Mouse (Mus musculus) limb, embryonic 10.5 days (tissue): ENCODE measurements around the gene Atxn7l1. TPM values are rescaled to one million over a fixed set of nuclear protein-coding genes. Genes with fewer than 3 reads are reported as not detected.

Experiments
- DNase-seq: peaks from one replicate; pipeline ENCODE4 v3.0.0-alpha.2; 2017; ENCODE audit warnings: low spot score
- H3K27ac ChIP-seq: fragments of 300-500 bp; sonication (generic); 2 replicates; pipeline ENCODE4 v1.5.1; 2016; ENCODE audit warnings: mild to moderate bottlenecking
- H3K27me3 ChIP-seq: fragments of 300-500 bp; sonication (generic); 2 replicates; pipeline ENCODE4 v1.6.1; 2016; ENCODE audit warnings: low read depth, mild to moderate bottlenecking; ENCODE audit not compliant: poor library complexity, severe bottlenecking
- H3K36me3 ChIP-seq: fragments of 300-500 bp; sonication (generic); 2 replicates; pipeline ENCODE4 v1.6.1; 2016; ENCODE audit warnings: mild to moderate bottlenecking, moderate library complexity
- H3K4me1 ChIP-seq: fragments of 300-500 bp; sonication (generic); 2 replicates; pipeline ENCODE4 v1.6.1; 2016
- H3K4me3 ChIP-seq: fragments of 300-500 bp; sonication (generic); 2 replicates; pipeline ENCODE4 v1.5.1; 2016; ENCODE audit warnings: mild to moderate bottlenecking, moderate library complexity
- H3K9me3 ChIP-seq: fragments of 300-500 bp; sonication (generic); replicated peaks from 2 replicates; pipeline ENCODE4 v1.6.1; 2016; ENCODE audit warnings: mild to moderate bottlenecking
- WGBS: fragments of 180-500 bp; shearing (Covaris S2); methylation state at CpG from one replicate; pipeline ENCODE4 v1.1.7; 2016; 5-methylcytosine and 5-hydroxymethylcytosine counted together
- polyA plus RNA-seq: library from polyadenylated mRNA; unstranded; fragments of >200 nt; fragmentation: Nextera tagmentation; extraction: Ambion mirVana; gene quantifications from 2 replicates; pipeline ENCODE4 v1.2.1, GENCODE M21; 2016

Atxn7l1 gene
- polyA plus RNA-seq, 1 experiment from 2014 or later: 11.0 TPM

DNA sequence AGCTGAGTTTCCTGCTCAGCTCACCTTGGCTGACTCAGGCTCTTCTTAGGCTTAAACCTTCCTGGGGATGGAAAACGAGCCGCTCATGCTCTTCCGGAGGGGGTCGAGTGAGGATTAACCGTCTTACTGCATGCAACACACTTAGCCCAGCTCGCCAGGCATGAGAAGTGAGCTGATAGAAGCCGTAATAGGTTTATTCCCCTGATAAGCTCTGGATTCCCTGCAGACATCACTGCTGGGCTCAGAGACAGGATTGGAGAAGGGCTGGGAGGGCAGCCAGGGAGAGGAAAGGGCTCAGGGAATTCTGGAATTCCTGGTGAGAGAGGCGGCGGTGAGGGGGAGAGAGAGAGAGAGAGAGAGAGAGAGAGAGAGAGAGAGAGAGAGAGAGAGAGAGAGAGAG, 105.7 kb downstream of the Atxn7l1 start:
- peaks cover 9% of the 10 kb centered on the region for H3K36me3 ChIP-seq
- WGBS: 68% methylated on average over 9 of the region's 9 CpGs
- no peaks in the 10 kb centered on the region for H3K27me3 ChIP-seq
- DNase-seq: no peak
- no peaks in the 10 kb centered on the region for H3K9me3 ChIP-seq
- H3K4me1 ChIP-seq: no peaks in the 10 kb centered on the region
- no peak overlapping the region for H3K4me3 ChIP-seq
- H3K27ac ChIP-seq: no peak overlapping the region

DNA sequence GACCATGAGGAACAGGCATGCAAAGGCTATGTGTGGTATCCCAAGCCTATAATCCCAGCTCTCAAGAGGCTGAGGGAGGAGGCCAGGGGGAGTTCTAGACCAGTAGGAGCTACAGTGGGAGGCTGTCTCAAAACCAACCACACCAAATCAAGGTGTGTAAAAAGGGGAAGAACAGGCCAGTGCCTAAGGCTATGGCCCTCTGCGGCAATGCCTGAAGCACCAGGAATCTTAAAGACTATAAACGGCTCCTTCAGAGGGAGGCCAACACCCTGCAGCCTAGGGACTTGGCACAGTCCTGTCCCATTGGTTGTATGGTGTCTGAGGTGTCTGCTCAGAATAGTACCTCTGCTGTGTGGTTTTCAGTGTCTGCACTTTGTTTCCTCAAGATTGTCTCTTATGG, 107.8 kb downstream of the Atxn7l1 start:
- Histone ChIP-seq H3K27ac (no peak overlapping the region), H3K27me3 (no peaks in the 10 kb centered on the region), H3K36me3 (peaks cover 2% of the 10 kb centered on the region), H3K9me3 (no peaks in the 10 kb centered on the region), H3K4me3 (no peak overlapping the region), H3K4me1 (no peaks in the 10 kb centered on the region)
- DNase-seq: no peak
- 84% methylated on average over 2 of the region's 2 CpGs for WGBS

DNA sequence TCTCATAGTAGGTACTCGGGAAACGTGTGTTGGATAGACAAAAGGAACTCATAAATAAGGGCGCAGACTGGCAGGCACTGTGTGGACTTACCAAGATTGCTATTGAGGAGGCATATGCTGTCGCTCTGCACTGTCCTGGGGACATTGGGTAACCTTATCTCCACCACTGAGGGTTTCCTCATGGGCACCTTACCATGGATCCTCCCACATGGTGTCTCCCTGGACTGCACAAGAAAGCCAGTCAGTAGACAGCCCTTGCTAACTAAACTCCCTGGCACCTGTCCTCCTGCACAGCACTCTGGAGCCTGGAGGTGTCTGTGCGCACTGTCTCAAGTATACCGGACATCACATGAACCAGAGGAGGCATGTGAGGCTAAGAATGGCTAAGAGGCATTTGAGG, 108.9 kb downstream of the Atxn7l1 start:
- H3K36me3 ChIP-seq: no peaks in the 10 kb centered on the region
- DNase-seq: no peak
- WGBS: 95% methylated on average over 6 of the region's 6 CpGs
- no peak overlapping the region for H3K4me3 ChIP-seq
- H3K9me3 ChIP-seq: no peaks in the 10 kb centered on the region
- no peak overlapping the region for H3K27ac ChIP-seq
- no peaks in the 10 kb centered on the region for H3K27me3 ChIP-seq
- no peaks in the 10 kb centered on the region for H3K4me1 ChIP-seq

DNA sequence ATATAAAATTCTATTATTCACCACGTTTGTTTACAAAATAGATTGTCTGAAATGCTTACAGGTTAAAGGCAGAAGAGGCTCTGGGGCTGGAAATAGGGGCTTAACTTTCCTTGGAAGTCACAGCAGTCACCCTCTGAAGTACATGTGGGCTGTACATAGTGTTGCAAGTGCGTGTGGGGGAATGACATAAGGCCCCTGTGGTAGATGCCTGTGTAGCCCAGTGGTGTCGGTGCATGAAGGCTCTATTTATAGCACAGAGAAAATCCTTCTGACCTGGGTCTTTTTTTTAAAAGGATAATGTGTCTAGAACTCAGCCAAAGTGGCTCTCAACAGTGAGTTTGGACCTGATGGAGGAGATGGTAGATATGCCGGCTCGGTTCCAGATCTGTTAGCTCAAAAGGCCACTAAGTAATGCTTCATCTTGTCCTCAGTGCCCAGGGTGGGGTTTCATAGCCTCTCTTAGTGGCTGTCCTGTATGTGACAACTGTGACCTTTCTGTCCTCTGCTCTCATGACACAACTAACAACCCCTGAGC, 111.6 kb downstream of the Atxn7l1 start:
- no peaks in the 10 kb centered on the region for H3K27me3 ChIP-seq
- no peak overlapping the region for H3K4me3 ChIP-seq
- no peak for DNase-seq
- no peaks in the 10 kb centered on the region for H3K9me3 ChIP-seq
- H3K27ac ChIP-seq: no peak overlapping the region
- H3K4me1 ChIP-seq: no peaks in the 10 kb centered on the region
- H3K36me3 ChIP-seq: no peaks in the 10 kb centered on the region
- 96% methylated on average over 5 of the region's 5 CpGs for WGBS

DNA sequence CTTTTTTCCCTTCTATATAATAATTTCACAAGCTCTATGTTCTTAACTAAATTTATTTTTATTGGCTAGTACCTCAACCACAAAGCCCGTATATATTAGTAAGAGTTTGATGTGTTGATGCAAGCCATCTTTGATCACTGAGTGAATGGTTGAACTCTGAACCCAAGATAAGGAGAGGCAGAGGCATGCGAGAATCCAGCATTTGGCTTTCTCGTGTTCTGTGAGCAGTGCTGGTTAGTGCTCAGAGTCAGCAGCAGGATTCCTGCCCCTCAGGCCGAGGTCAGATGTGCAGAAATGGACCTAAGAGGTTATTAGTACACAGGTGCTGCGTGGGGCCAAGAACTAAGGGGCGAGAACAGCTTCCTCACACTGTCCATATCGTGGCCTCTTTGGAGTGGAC, 113.1 kb downstream of the Atxn7l1 start:
- DNase-seq: no peak
- H3K27ac ChIP-seq: no peak overlapping the region
- H3K4me3 ChIP-seq: no peak overlapping the region
- no peaks in the 10 kb centered on the region for H3K9me3 ChIP-seq
- no peaks in the 10 kb centered on the region for H3K4me1 ChIP-seq
- 79% methylated on average over 7 of the region's 7 CpGs for WGBS
- H3K36me3 ChIP-seq: no peaks in the 10 kb centered on the region
- no peaks in the 10 kb centered on the region for H3K27me3 ChIP-seq

DNA sequence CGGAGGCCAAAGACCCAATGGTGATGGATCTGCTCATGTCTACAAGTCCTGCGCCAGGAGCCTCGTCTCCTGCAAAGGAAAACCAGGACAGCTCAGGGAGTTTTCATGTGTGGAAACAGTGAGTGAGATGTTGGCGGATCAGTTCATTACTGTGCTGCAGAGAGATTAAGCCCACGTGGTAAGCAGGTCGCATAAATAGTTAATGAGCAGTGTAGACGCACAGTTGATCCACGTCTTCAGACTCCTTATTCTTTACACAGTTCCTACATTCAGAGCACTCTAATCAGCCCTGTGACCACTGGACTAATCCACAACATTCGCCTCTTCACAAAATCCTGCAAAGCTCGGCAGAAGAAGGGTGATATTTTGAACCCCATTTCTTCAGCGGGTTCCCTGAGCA, 118.4 kb downstream of the Atxn7l1 start:
- WGBS: 93% methylated on average over 11 of the region's 11 CpGs
- H3K27me3 ChIP-seq: no peaks in the 10 kb centered on the region
- no peak overlapping the region for H3K27ac ChIP-seq
- no peaks in the 10 kb centered on the region for H3K4me1 ChIP-seq
- no peak for DNase-seq
- no peaks in the 10 kb centered on the region for H3K36me3 ChIP-seq
- H3K9me3 ChIP-seq: no peaks in the 10 kb centered on the region
- H3K4me3 ChIP-seq: no peak overlapping the region

DNA sequence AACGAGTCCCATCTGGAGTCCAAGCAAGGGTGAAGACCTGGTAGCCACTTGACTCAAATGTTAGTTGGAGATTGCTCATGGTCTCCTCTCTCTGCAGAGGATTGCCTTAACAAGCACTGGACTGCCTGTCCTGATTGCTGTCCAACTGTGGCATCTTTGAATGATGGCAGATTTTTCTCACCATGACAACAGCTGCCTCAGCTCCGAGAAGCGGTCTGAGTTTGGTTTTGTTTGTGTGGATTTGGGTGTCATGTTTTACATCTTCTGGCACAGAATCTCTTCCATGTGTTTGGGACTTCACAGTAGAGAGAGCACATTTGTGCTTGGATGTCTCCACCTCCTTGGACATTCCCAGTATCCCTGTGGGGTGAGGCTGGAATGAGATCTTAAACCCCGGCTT, 120.5 kb downstream of the Atxn7l1 start:
- H3K4me1 ChIP-seq: no peaks in the 10 kb centered on the region
- no peaks in the 10 kb centered on the region for H3K27me3 ChIP-seq
- H3K9me3 ChIP-seq: no peaks in the 10 kb centered on the region
- H3K4me3 ChIP-seq: no peak overlapping the region
- DNase-seq: no peak
- H3K36me3 ChIP-seq: no peaks in the 10 kb centered on the region
- WGBS: 81% methylated on average over 4 of the region's 4 CpGs
- no peak overlapping the region for H3K27ac ChIP-seq

DNA sequence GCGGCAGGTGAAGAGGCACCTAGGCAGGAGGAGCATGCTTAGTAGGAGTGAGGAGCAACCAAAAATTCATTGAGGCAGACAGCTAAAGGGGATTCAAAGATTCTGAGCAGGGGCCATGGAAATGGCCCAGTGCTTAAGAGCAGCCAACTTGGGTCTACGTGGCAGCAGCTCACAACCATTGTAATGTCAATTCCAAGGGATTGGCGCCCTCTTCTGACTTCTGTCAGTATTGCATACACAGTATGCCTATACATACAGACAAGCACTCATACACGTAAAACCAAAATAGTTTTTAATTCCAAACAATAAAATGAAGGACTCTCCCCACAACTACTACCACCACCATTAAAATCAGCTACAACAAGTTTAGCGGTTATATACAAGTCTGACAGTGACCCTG, 122.2 kb downstream of the Atxn7l1 start:
- no peak overlapping the region for H3K4me3 ChIP-seq
- DNase-seq: no peak

DNA sequence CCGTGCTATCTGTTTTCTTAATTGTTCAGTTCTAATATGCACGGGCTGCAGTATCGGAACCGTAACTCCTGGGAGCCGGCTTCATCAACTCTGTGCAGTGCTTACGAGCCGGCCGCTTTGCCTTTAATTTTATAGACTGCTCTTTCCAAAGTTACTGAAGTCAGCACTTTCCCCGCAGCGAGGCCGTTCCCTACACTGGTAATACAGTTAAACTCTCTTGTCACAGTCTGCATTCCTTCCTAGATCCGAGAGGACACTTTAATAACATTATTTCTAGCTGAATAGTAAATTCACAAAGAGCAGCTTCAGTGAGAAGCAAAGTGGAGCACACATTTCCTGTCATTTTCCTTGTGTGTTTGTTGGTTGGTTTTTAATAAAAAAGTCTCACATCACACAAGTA, 124.4 kb downstream of the Atxn7l1 start:
- no peaks in the 10 kb centered on the region for H3K36me3 ChIP-seq
- no peak for DNase-seq
- 89% methylated on average over 12 of the region's 12 CpGs for WGBS
- H3K27ac ChIP-seq: no peak overlapping the region
- no peaks in the 10 kb centered on the region for H3K27me3 ChIP-seq
- H3K4me3 ChIP-seq: no peak overlapping the region
- H3K9me3 ChIP-seq: no peaks in the 10 kb centered on the region
- peaks cover 9% of the 10 kb centered on the region for H3K4me1 ChIP-seq

More for the DNA sequence above, 122.2 kb downstream of the Atxn7l1 start:
- no peaks in the 10 kb centered on the region for H3K36me3 ChIP-seq
- H3K9me3 ChIP-seq: no peaks in the 10 kb centered on the region
- peaks cover 9% of the 10 kb centered on the region for H3K4me1 ChIP-seq
- WGBS: 70% methylated on average over 5 of the region's 5 CpGs
- no peak overlapping the region for H3K27ac ChIP-seq
- H3K27me3 ChIP-seq: no peaks in the 10 kb centered on the region

DNA sequence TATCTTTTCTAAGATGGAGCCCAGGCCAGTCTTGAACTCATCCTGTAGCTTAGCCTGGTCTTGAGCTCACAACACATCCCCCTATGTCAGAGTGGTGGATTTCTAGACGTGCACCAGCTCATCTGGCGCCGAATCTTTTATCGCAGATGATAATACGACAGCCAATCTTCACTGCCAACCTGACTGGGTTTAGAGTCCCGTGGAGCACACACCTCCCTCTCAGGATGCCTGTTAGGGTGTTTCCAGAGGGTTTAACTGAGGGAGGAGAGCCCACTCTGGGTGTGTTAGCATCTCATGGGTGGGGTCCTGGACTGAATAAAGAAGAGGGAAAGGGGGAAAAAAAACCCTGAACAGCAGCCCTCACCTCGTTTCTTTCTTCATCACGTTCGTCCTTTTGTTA, 124.9 kb downstream of the Atxn7l1 start:
- WGBS: 91% methylated on average over 9 of the region's 9 CpGs

DNA sequence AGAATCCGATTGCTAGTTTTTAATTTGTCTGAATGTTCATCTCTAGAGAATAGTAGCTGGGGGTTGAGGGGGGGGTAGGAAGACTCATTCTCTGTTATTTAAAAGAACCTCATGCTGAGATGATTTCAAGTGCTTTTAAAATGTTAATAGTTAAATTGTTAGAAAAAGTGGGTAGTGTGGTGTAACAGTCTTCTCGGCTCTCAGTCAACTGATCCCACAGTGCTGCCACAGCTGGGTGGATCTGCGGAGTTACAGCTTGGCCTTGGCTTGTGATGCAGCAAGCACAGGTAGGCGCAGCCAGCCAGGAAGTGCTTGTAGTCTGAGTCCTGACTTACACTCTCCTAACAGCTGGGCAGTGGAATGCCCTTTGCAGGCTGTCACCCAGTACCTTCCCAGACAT, 125.7 kb downstream of the Atxn7l1 start:
- no peak for DNase-seq
- Histone ChIP-seq H3K9me3 (no peaks in the 10 kb centered on the region), H3K4me3 (no peak overlapping the region), H3K27me3 (no peaks in the 10 kb centered on the region), H3K27ac (no peak overlapping the region), H3K36me3 (no peaks in the 10 kb centered on the region), H3K4me1 (peaks cover 9% of the 10 kb centered on the region)
- 80% methylated on average over 4 of the region's 4 CpGs for WGBS

More for the DNA sequence above, 124.9 kb downstream of the Atxn7l1 start:
- H3K27ac ChIP-seq: no peak overlapping the region
- H3K4me1 ChIP-seq: peaks cover 9% of the 10 kb centered on the region
- no peaks in the 10 kb centered on the region for H3K9me3 ChIP-seq
- no peak for DNase-seq
- H3K27me3 ChIP-seq: no peaks in the 10 kb centered on the region
- H3K4me3 ChIP-seq: no peak overlapping the region
- no peaks in the 10 kb centered on the region for H3K36me3 ChIP-seq

DNA sequence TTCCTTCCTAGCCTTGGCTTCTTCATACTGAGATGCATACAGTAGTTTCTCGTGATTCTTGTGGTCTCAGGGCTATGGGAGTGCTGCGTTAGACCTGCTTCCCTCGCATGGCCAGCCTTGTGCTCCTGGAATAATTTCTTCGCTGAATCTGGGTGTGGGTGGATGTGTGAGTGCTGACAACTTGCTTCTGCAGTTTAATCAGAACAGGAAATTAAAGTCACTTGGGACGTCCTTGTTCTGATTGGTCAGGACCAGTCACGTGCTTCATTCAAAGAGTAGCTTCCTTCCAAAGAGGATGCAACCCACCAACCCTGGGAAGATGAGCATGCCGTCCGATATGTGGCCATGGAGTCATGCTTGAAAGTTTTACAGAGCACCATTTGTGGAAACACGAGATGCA, 126.2 kb downstream of the Atxn7l1 start:
- Histone ChIP-seq H3K4me1 (peaks cover 9% of the 10 kb centered on the region), H3K27me3 (no peaks in the 10 kb centered on the region), H3K36me3 (no peaks in the 10 kb centered on the region), H3K9me3 (no peaks in the 10 kb centered on the region), H3K4me3 (no peak overlapping the region), H3K27ac (no peak overlapping the region)
- WGBS: 79% methylated on average over 9 of the region's 9 CpGs
- peak; percentile 40 for DNase-seq

DNA sequence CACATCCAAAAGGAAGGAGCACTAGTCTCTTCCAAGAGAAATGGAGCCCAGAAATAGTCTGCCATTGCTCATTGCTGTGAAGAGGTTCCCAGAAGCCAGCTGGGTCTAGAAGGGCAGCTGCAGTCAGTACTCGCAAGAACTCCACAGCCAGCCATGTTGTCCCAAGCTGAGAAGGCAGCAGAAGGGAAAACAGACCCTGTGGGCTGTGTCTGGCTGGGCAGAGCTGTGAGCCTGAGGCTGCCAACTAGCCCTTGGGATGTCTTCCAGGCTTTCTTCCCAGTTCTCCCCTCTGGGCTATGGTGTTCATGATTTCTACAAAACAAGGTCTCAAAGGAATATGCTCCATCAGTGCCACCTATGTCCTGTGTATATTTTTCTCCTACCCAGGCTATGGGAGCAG, 128.5 kb downstream of the Atxn7l1 start:
- H3K27ac ChIP-seq: no peak overlapping the region
- no peak overlapping the region for H3K4me3 ChIP-seq
- H3K27me3 ChIP-seq: no peaks in the 10 kb centered on the region
- H3K36me3 ChIP-seq: no peaks in the 10 kb centered on the region
- 92% methylated on average over 1 of the region's 1 CpGs for WGBS
- DNase-seq: no peak
- no peaks in the 10 kb centered on the region for H3K9me3 ChIP-seq
- H3K4me1 ChIP-seq: peaks cover 9% of the 10 kb centered on the region

DNA sequence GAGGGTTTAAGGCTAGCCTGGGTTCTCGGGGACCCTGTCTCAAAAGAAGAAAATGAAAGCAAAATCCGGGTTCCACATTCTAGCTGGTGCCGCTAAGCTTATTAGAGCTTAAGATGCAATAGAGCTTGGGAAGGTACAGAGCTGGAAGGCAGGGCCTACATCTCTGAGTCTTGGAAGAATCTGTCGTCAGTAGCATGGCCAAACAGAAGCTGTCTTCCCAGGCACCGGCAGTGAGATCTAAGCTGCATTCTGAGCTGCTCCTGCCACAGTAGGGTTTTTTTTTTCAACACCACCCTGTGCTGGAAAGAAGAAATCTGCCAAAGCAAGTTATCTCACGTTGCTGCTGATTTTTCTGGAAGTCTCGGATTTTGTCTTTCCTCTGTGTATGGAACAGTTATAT, 129.9 kb downstream of the Atxn7l1 start:
- no peaks in the 10 kb centered on the region for H3K9me3 ChIP-seq
- peaks cover 9% of the 10 kb centered on the region for H3K4me1 ChIP-seq
- no peaks in the 10 kb centered on the region for H3K27me3 ChIP-seq
- DNase-seq: no peak
- 89% methylated on average over 7 of the region's 7 CpGs for whole genome bisulfite sequencing
- H3K27ac ChIP-seq: no peak overlapping the region
- H3K4me3 ChIP-seq: no peak overlapping the region
- H3K36me3 ChIP-seq: no peaks in the 10 kb centered on the region
